Mouse (Mus musculus) forebrain, embryonic 10.5 days (tissue): ENCODE measurements around the gene Pde5a. TPM values are rescaled to one million over a fixed set of nuclear protein-coding genes. Genes with fewer than 3 reads are reported as not detected.

Source experiments
- DNase-seq: peaks from one replicate; pipeline ENCODE4 v3.0.0-alpha.2; 2017; ENCODE audit warnings: low spot score; ENCODE audit errors: extremely low spot score
- H3K27ac ChIP-seq: fragments of 300-500 bp; sonication (generic); 2 replicates; pipeline ENCODE4 v1.5.1; 2016; ENCODE audit warnings: mild to moderate bottlenecking
- H3K27me3 ChIP-seq: fragments of 300-500 bp; sonication (generic); 2 replicates; pipeline ENCODE4 v1.6.1; 2016; ENCODE audit warnings: mild to moderate bottlenecking; ENCODE audit not compliant: poor library complexity, severe bottlenecking
- H3K36me3 ChIP-seq: fragments of 300-500 bp; sonication (generic); replicated peaks from 2 replicates; pipeline ENCODE4 v1.6.1; 2016; ENCODE audit warnings: mild to moderate bottlenecking, moderate library complexity
- H3K4me1 ChIP-seq: fragments of 300-500 bp; sonication (generic); 2 replicates; pipeline ENCODE4 v1.6.1; 2016
- H3K4me3 ChIP-seq: fragments of 300-500 bp; sonication (generic); 2 replicates; pipeline ENCODE4 v1.5.1; 2016; ENCODE audit warnings: mild to moderate bottlenecking, moderate library complexity
- H3K9me3 ChIP-seq: fragments of 300-500 bp; sonication (generic); 2 replicates; pipeline ENCODE4 v1.6.1; 2016; ENCODE audit warnings: mild to moderate bottlenecking, moderate library complexity
- WGBS: fragments of 180-500 bp; shearing (Covaris S2); methylation state at CpG from one replicate; pipeline ENCODE4 v1.1.7; 2016; 5-methylcytosine and 5-hydroxymethylcytosine counted together
- polyA plus RNA-seq: library from polyadenylated mRNA; unstranded; fragments of >200 nt; fragmentation: Nextera tagmentation; extraction: Ambion mirVana; gene quantifications from 2 replicates; pipeline ENCODE4 v1.2.1, GENCODE M21; 2016

The Pde5a gene
- polyA plus RNA-seq, 1 experiment from 2014 or later = 3.7 TPM

DNA sequence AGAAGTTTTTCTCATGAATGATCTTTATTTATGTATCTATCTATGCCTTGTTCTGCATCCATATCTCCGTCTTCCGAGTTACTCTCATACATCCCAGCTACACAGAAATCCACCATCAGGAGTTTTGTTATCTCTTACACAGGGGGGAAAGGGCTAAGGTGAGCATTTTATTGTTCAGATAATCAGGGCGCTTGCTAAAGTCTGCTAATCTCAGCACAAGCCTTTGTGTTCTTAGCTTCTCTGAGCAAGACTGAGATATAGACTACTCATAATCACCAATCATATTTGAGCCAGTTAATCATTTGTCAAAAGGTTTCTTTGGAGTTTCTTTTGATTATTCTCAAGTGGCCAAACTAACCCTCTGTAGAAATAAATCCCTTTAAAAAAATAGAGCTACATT is 148.8 kb downstream of the Pde5a start:
- DNase-seq = no peak
- 91% methylated on average over 3 of the region's 3 CpGs for WGBS
- no peaks in the 10 kb centered on the region for H3K36me3 ChIP-seq
- no peaks in the 10 kb centered on the region for H3K9me3 ChIP-seq
- H3K27me3 ChIP-seq = no peaks in the 10 kb centered on the region
- H3K4me1 ChIP-seq = no peaks in the 10 kb centered on the region
- no peak overlapping the region for H3K27ac ChIP-seq
- no peak overlapping the region for H3K4me3 ChIP-seq

- H3K9me3 ChIP-seq = no peaks in the 10 kb centered on the region
These were observed 150.1 kb downstream of the Pde5a start for GRCm38 (mm10) chr3:122878705-122879315.

DNA sequence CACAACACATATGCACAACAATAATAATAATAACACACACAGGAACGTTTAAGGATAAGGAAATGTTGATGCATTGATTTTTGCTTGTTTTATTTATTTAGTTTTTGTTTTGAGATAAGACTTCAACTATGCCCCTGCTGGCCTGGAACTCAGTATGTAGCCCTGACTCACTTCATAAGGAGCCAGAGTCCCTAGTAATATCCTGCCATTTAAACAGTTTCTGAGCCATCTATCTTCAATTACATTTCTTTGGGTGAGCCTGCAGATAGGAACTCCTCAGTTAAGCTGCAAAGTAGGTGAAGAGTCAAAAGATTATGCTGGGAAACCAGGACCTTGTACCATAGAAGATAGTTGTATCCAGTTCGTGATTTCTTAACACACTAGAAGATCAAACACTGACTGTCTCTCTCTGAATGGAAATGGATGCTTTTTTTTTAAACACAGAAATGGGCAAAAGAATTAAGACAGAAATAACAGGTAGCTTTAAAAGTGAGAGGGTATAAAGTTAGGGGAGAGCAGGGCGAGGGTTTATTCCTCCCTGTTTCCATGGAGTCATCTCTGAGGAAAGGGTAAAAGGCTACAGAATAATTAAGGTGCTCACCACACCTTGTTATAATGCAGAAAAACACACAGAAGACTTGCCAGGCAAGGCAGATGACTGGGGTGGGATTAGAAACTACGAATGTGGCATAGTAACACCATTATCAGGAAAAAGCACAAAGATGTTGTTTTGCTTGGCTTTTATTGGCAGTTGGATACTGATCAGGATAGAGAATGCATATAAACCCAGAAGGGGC is 159.0 kb downstream of the Pde5a start:
- no peaks in the 10 kb centered on the region for H3K4me1 ChIP-seq
- no peak for DNase-seq
- WGBS = 84% methylated on average over 4 of the region's 4 CpGs

More at GRCm38 (mm10) chr3:122878705-122879315, 150.1 kb downstream of the Pde5a start:
- no peaks in the 10 kb centered on the region for H3K4me1 ChIP-seq
- H3K4me3 ChIP-seq = no peak overlapping the region
- DNase-seq = no peak
- no peaks in the 10 kb centered on the region for H3K27me3 ChIP-seq
- no peaks in the 10 kb centered on the region for H3K36me3 ChIP-seq
- H3K27ac ChIP-seq = no peak overlapping the region
- WGBS = 91% methylated on average over 8 of the region's 8 CpGs

GRCm38 (mm10) chr3:122888371-122888819 is 159.6 kb downstream of the Pde5a start:
- H3K9me3 ChIP-seq = no peaks in the 10 kb centered on the region
- no peaks in the 10 kb centered on the region for H3K36me3 ChIP-seq
- no peak for DNase-seq
- no peak overlapping the region for H3K4me3 ChIP-seq
- WGBS = 93% methylated on average over 5 of the region's 5 CpGs
- no peaks in the 10 kb centered on the region for H3K27me3 ChIP-seq
- no peaks in the 10 kb centered on the region for H3K4me1 ChIP-seq
- no peak overlapping the region for H3K27ac ChIP-seq

More for the DNA sequence above, 159.0 kb downstream of the Pde5a start:
- Histone ChIP-seq H3K36me3 (no peaks in the 10 kb centered on the region), H3K27me3 (no peaks in the 10 kb centered on the region), H3K4me3 (no peak overlapping the region), H3K9me3 (no peaks in the 10 kb centered on the region), H3K27ac (no peak overlapping the region)

- 97% methylated on average over 3 of the region's 3 CpGs for WGBS
- no peak within 1 kb of the TSS for H3K27ac ChIP-seq
- H3K27me3 ChIP-seq = no peaks in the 10 kb centered on the region
- no peak within 1 kb of the TSS for H3K4me3 ChIP-seq
- DNase-seq = no peak
- no peaks in the 10 kb centered on the region for H3K9me3 ChIP-seq
- H3K4me1 ChIP-seq = no peaks in the 10 kb centered on the region
- no peaks in the 10 kb centered on the region for H3K36me3 ChIP-seq
These were observed 166.0 kb downstream of the Pde5a start, which contains the start of gene Fabp2 for GRCm38 (mm10) chr3:122894772-122895171. TSS of gene Fabp2 (plus strand) at chr3:122895072.

GRCm38 (mm10) chr3:122895189-122895731 is 166.5 kb downstream of the Pde5a start:
- no peak overlapping the region for H3K4me3 ChIP-seq
- DNase-seq = no peak
- no peaks in the 10 kb centered on the region for H3K4me1 ChIP-seq
- H3K27ac ChIP-seq = no peak overlapping the region
- no peaks in the 10 kb centered on the region for H3K36me3 ChIP-seq
- WGBS = 91% methylated on average over 11 of the region's 11 CpGs
- H3K27me3 ChIP-seq = no peaks in the 10 kb centered on the region
- H3K9me3 ChIP-seq = no peaks in the 10 kb centered on the region

DNA sequence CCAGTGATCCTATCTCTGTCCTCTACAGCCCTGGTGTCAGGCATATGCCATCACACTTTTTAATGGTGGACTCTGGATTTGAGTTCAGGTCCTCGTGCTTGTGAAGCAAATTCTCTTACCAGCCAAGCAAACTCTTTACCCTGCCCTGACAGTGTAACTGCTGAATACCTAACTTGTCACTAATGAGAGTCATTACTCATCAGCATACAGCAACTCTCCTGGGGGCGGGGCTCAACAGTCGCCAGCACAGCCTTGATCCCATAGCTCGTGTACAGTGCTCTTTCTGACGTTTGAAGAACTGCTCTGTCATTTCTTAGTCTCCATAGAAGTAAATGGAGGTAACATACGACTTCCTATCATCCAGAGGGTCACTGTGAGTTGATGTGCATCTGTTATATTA is 169.5 kb downstream of the Pde5a start:
- H3K27ac ChIP-seq = no peak overlapping the region
- H3K36me3 ChIP-seq = no peaks in the 10 kb centered on the region
- 72% methylated on average over 6 of the region's 6 CpGs for whole genome bisulfite sequencing
- H3K27me3 ChIP-seq = no peaks in the 10 kb centered on the region
- H3K4me3 ChIP-seq = no peak overlapping the region
- no peak for DNase-seq
- H3K9me3 ChIP-seq = no peaks in the 10 kb centered on the region
- no peaks in the 10 kb centered on the region for H3K4me1 ChIP-seq

- H3K27me3 ChIP-seq = no peaks in the 10 kb centered on the region
- 44% methylated on average over 12 of the region's 12 CpGs for WGBS
These were observed 175.1 kb downstream of the Pde5a start for GRCm38 (mm10) chr3:122903746-122904433.

GRCm38 (mm10) chr3:122907841-122908240 is 179.1 kb downstream of the Pde5a start:
- Histone ChIP-seq H3K4me1 (0 out of 2 replicates have a peak, but pooled peaks cover 4% of the 10 kb centered on the region), H3K27me3 (no peaks in the 10 kb centered on the region), H3K9me3 (peaks cover 3% of the 10 kb centered on the region; the same call in 1 of the 2 replicates), H3K36me3 (no peaks in the 10 kb centered on the region), H3K4me3 (no peak overlapping the region), H3K27ac (no peak overlapping the region)
- WGBS = 84% methylated on average over 2 of the region's 2 CpGs
- DNase-seq = no peak

More at GRCm38 (mm10) chr3:122903746-122904433, 175.1 kb downstream of the Pde5a start:
- Histone ChIP-seq H3K27ac (no peak overlapping the region), H3K4me3 (no peak overlapping the region), H3K9me3 (no peaks in the 10 kb centered on the region), H3K4me1 (0 out of 2 replicates have a peak, but pooled peaks cover 4% of the 10 kb centered on the region), H3K36me3 (no peaks in the 10 kb centered on the region)
- peak; percentile 57 for DNase-seq

Other genes starting within 250 kb of the Pde5a start
- 56.5 and 58.7 TPM in 2 replicates for gene Fnbp1l, start 109.2 kb upstream of the Pde5a start, polyA plus RNA-seq
- gene Fabp2, start 166.1 kb downstream of the Pde5a start, polyA plus RNA-seq = not detected in 2 replicates
- gene Gm10959, start 190.4 kb downstream of the Pde5a start, polyA plus RNA-seq = not detected in 2 replicates
- 77.5 and 77.6 TPM in 2 replicates for gene 1810037I17Rik, start 195.3 kb downstream of the Pde5a start, polyA plus RNA-seq